Mouse (Mus musculus): Measurements from ENCODE around the gene Pde4a.

- TF ChIP-seq POLR2A (IDR thresholded peaks at IDR 0.05; ENCODE audit: low read depth, low read length) (no peak), MXI1 (IDR thresholded peaks at IDR 0.05; ENCODE audit: low read depth, low read length) (no peak), CTCF (conservative IDR thresholded peaks at IDR 0.05 in 1 of 2, IDR thresholded peaks at IDR 0.05 in 1 of 2; ENCODE audit: low read depth in 2 of 2, low read length in 2 of 2) (no peak), KAT2A (IDR thresholded peaks at IDR 0.05; ENCODE audit: insufficient replicate concordance, low read length) (no peak), ZNF384 (IDR thresholded peaks at IDR 0.05; ENCODE audit: low read depth, low read length) (no peak), BHLHE40 (IDR thresholded peaks at IDR 0.05; ENCODE audit: low read depth, low read length) (peak; percentile 74), ZKSCAN1 (IDR thresholded peaks at IDR 0.05; ENCODE audit: borderline replicate concordance, low read depth, low read length) (no peak), EP300 (IDR thresholded peaks at IDR 0.05; ENCODE audit: low read length) (peak; percentile 64), MAZ (IDR thresholded peaks at IDR 0.05; ENCODE audit: low read depth, low read length) (no peak), ZC3H11A (IDR thresholded peaks at IDR 0.05; ENCODE audit: low read depth, low read length) (no peak), RAD21 (IDR thresholded peaks at IDR 0.05; ENCODE audit: low read depth, low read length) (no peak)
These were observed 29.4 kb downstream of the Pde4a start for GRCm38 (mm10) chr9:21194787-21195493.

Data from CH12.LX (cell line).